Mouse (Mus musculus): ENCODE measurements around the gene Arpc4.
"Not testable (repeated sequence)": the region's sequence is repeated elsewhere in the genome, so short reads cannot be mapped to it uniquely, and the experiment has no call there.

Arpc4 gene

GRCm38 (mm10) chr6:113377496-113378385 is at the start of gene Arpc4, which contains the start of gene Tada3:
Gene Arpc4, plus strand, starts transcription at chr6:113378115.
Gene Tada3, minus strand, starts transcription at chr6:113377883.
- DNase-seq = peak; percentile 93

- DNase-seq = no peak
These were observed 48.5 kb upstream of the Arpc4 start for GRCm38 (mm10) chr6:113329396-113329795.

DNA sequence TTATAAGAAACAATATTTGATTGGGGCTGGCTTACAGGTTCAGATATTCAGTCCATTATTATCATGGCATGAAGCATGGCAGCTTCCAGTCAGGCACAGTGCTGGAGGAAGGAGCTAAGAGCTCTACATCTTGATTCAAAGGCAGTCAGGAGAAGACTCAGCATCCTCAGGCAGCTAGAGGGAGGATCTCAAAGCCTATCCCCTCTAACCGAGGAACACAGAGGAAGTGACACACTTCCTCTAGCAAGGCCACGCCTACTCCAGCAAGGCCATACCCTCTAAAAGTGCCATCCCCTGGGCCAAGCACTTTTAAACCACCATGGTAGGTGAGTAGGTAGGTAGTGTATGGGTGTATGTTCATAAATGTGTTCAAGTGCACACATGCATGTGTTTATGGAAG is 47.4 kb upstream of the Arpc4 start:
- DNase-seq = peak; percentile 43

GRCm38 (mm10) chr6:113331721-113332120 is 46.2 kb upstream of the Arpc4 start:
- no peak for DNase-seq

DNA sequence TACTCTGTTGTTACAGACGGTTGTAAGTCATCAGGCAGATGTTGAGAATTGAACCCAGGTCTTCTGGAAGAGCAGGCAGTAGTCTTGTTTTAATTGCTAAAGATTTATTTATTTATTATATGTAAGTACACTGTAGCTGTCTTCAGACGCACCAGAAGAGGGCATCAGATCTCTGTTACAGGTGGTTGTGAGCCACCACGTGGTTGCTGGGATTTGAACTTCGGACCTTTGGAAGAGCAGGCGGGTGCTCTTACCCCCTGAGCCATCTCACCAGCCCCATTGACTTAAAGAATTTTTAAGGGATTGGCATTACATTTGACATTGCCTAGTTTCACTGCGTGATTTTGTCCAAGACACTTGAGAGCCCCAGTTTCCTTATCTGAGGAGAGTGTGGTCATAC is 45.2 kb upstream of the Arpc4 start:
- not testable (repeated sequence) for DNase-seq

GRCm38 (mm10) chr6:113333137-113333950 is 44.6 kb upstream of the Arpc4 start:
- DNase-seq = no peak

GRCm38 (mm10) chr6:113334216-113334615 is 43.7 kb upstream of the Arpc4 start:
- no peak for DNase-seq

- DNase-seq = no peak
These were observed 40.9 kb upstream of the Arpc4 start for GRCm38 (mm10) chr6:113336852-113337620.

DNA sequence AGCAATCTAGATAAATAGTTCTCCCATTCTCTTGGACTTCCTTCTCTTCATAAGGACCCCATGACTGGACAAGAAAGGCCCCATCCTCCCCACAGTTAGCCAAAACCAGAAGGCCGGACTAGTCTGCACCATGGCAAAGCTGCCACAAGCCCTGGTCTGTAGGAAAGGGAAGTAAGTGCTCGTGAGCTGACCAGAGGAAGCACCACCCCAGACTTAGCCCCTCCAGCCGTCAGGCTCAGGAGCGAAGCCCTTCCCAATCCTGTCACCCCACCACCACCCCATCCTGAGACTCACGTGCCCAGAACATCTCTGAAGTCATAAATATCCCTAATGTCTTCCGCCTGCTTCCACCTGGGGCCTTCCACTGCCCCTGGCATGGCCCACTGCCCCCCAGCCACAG is 36.3 kb upstream of the Arpc4 start:
- DNase-seq = no peak

DNA sequence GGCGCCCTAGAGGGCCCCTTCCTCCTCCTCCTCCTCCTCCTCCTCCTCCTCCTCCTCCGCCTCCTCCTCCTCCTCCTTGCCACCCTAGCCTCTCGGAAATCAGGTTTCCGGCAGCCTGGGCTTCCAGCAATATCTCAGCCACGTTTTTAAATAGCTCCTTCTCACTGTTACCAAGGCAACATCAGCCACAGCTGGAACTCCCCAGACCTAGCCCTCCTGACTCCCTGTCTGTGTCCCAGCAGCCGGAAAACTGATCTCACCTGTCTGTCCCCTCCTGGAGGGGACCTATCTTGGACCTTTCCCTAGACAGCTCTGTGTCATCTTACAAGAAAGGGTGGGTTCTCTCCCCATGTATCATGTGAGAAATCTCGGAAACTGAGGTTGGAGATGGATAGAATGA is 35.6 kb upstream of the Arpc4 start:
- DNase-seq = no peak

DNA sequence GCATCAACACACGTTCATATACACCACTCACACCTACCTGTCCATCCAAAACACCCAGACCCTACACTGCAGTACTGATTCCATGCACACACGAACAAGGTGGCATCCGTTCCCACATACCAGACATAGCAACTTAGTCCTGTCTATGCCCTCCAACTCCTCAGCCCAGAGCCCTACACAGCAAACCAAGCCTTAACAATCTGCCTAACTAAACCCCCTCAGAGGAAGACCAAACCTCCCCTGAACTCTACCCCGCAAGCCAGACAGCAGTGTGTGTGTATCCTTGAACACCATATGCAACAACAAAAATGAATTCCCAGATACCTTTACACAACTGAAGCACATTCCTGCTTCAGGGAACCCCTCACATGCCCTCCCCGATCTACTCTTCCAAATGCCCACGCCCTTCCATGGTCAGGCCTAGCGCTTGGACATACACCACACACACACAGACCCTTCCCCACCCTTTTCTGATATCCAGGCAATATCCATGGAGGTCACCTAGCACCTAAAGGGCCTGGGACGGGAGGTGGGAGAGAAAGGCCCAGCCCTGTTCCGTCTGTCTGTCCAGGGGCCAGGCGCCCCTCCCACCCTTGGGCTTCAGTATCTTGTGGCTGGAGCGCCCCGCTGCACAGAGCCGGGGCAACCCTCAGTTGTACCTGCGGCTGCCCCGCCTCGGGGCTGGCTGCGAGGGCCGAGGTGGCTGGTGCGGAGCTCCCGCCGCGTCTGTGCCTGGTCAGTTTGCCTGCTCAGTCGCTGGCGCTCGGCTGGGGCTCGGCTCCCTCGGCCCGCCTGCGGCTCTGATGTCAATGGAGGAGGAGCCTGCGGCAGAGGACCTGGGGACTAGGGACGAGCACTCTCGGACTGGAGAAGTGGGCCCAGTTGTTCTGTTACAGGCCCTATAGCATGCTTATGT is 34.5 kb upstream of the Arpc4 start, which contains the start of gene Camk1:
Gene Camk1, minus strand, starts transcription at position 808 of the 916 bp plus-strand sequence.
- peak; percentile 42 for DNase-seq

DNA sequence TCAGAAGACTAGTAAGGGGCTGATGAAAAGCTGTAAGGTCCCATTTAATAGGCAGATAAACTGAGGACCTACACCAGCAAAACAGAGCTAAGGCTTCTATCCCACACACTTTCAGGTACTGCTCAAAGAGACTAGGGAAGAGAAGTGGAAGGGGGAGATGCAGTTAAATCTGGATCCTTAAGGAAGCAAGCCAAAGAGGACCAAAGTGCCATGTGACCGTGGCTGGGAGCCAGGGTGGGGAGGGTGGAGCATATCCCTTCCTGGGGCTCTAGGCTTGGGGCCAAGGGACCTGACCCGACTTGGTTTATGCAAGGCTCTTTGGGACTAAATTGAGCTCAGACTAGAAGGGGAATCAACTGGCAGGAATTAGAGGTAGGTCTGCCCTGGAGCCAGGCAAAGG is 33.6 kb upstream of the Arpc4 start:
- no peak for DNase-seq

GRCm38 (mm10) chr6:113346897-113347296 is 31.0 kb upstream of the Arpc4 start:
- no peak for DNase-seq

DNA sequence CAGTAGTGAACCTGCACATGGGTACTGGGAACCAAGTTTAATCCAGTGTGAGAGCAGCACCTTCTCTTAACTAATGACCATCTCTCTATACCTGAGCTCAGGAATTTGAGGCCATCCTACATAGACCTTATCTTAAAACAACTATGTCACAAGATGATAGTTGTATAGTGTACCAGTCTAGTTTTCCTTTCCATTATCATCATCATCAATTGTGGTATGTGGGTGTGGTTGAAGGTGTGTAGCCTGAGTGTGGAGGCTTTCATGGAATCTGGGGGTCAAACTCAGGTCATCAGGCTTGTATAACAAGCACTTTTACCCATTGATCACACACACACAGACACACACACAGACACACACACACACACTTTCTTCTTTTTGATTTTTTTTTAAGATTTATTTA is 27.4 kb upstream of the Arpc4 start:
- DNase-seq = no peak

DNA sequence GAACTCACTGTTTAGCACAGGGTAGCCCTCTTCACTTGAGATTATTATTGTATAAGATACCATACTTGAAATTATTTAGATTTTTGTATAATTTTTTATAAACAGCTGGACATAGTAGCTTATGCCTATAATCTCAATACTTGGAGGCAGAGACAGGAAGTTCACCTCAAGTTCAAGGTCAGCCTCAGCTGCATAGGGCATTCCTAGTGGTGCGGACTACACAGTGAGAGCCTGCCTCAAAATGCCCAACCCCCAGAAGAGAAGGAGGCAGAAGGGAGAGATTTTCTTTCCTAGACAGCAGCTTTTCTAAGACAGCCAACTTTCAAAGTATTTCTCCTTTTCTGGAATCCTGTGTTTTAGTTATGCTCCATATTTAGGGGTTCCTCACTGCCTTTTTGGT is 26.8 kb upstream of the Arpc4 start:
- DNase-seq = no peak

DNA sequence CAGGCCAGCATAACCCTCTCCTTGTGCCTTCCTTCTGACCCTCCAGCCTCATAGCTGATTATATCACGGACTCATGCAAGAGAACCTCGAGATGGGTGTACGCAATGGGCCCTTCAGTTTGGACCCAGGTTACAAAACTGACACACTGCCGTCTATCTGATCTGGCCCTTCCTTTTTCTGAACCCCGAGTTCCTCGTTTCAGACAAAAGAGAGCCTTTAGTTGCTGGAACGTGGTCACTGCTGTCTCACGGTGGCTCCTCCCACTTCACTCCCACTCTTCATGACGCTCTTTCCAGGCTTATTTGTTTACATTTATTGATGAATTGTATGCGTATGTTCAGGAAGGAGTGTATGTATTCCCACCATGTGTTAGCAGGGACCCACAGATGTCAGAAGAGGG is 26.3 kb upstream of the Arpc4 start:
- no peak for DNase-seq

GRCm38 (mm10) chr6:113352820-113353219 is 25.1 kb upstream of the Arpc4 start:
- no peak for DNase-seq

GRCm38 (mm10) chr6:113353696-113354095 is 24.2 kb upstream of the Arpc4 start:
- DNase-seq = no peak

DNA sequence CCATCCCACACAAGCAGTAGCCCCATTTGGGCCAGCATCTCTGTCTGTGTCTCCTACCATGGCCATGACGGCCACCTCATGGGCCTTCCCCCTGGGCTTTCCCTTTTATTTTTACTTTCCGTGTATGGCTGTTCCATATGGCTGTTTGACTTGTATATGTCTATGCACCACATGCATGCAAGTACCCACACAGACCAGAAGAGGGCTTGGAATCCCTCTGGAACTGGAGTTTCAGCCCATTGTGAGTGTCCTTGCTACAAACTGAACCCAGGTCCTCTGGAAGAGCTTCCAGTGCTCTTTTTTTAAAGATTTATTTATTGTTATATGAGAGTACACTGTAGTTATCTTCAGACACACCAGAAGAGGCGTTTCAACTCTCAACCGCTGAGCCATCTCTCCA is 16.4 kb upstream of the Arpc4 start:
- DNase-seq = no peak

DNA sequence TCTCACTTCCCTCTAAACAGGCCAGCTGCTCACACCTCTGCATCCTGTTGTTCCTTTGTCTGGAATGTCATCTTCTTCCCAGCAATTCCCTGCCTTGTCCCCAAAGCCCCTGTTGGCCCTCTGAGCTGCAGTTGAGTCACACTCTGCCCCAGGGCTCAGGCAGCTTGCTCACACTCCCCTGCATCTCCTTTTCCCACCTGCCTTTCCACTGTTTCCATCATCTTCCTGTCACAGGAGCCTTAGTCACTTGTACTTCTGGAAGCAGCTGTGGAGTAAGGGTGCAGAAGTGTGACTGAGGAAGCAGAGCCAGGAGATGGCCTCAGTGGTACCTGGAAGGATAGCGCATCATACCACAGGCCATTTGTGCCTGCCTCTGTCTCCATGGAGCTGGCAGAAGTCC is 15.7 kb upstream of the Arpc4 start:
- no peak for DNase-seq

- DNase-seq = no peak
These were observed 13.3 kb upstream of the Arpc4 start for GRCm38 (mm10) chr6:113364518-113365135.

All from thymus, postnatal 4 days (tissue).